Mouse (Mus musculus) bone marrow, adult 2 months (tissue): ENCODE measurements around the gene Ythdf1. TPM values are rescaled to one million over a fixed set of nuclear protein-coding genes. Genes with fewer than 3 reads are reported as not detected.

Experiments
- H3K27ac ChIP-seq: fragments of 200-500 bp; 2 replicates; pipeline ENCODE4 v1.5.1; 2012; ENCODE audit warnings: low read depth, mild to moderate bottlenecking, control low read depth, inconsistent platforms, low read length; ENCODE audit not compliant: control insufficient read depth, poor library complexity, insufficient read depth
- H3K4me1 ChIP-seq: fragments of 200-500 bp; 2 replicates; pipeline ENCODE4 v1.6.1; 2011; ENCODE audit warnings: low read length; ENCODE audit not compliant: control insufficient read depth, insufficient read depth
- H3K4me3 ChIP-seq: fragments of 200-500 bp; replicated peaks from 2 replicates; pipeline ENCODE3; 2011; ENCODE audit warnings: mild to moderate bottlenecking, low read depth, low read length, control low read depth; ENCODE audit not compliant: control insufficient read depth
- CTCF ChIP-seq: fragments of 200-500 bp; IDR thresholded peaks from 2 replicates; pipeline ENCODE4 v1.5.1; 2011; ENCODE audit warnings: low read length, control low read depth; ENCODE audit not compliant: control insufficient read depth, insufficient read depth
- POLR2A ChIP-seq: fragments of 200-500 bp; IDR thresholded peaks from 2 replicates; pipeline ENCODE4 v1.6.1; 2011; ENCODE audit warnings: low read depth, mild to moderate bottlenecking, control low read depth, low read length, borderline replicate concordance; ENCODE audit not compliant: control insufficient read depth
- WGBS: fragments of 180-500 bp; shearing (Covaris S2); methylation state at CpG from one replicate; pipeline ENCODE4 v1.1.7; 2018; 5-methylcytosine and 5-hydroxymethylcytosine counted together
- polyA plus RNA-seq: library from polyadenylated mRNA; stranded (reverse); fragments of >200 nt; gene quantifications from 2 replicates; pipeline ENCODE4 v1.2.4, GENCODE M21; 2011; ENCODE audit warnings: low replicate concordance; ENCODE audit not compliant: missing spikeins, insufficient read depth, insufficient read length

The Ythdf1 gene
- polyA plus RNA-seq, 1 experiment: 26.6 TPM

DNA sequence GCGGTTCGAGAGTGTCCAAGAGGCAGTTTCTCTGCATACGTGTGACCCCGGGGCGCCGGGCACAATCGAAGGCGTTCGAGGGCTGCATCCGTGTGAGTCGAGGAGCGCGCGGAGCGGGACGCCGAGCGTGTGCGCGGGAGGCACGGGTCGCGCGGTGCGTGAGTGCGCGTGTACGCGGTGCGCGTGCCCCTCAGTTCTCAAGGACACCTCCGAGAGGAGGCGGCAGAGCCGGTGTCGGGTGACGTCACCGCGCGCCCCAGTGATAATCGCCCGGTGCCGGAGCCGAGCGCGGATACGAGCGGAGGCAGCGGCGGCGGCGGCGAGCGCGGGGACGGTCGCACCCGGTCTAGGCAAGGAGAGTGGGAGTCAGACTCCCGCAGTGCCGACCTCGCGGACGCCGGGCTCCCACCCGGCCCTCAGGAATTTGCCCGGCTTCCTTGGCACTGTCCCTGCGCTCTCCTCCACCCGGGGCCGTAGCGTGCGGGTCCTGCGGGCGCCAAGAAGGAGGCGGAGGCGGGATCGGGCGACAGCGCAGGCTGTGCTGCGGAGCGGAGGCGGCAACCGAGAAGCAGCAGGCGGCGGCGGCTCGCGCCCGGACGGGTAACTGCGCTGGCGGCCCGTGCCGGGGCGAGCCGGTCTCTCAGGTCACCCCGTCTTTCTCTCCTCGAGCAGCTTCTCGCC, 27.8 kb downstream of the Ythdf1 start:
- WGBS: 2% methylated on average over 97 of the region's 97 CpGs

DNA sequence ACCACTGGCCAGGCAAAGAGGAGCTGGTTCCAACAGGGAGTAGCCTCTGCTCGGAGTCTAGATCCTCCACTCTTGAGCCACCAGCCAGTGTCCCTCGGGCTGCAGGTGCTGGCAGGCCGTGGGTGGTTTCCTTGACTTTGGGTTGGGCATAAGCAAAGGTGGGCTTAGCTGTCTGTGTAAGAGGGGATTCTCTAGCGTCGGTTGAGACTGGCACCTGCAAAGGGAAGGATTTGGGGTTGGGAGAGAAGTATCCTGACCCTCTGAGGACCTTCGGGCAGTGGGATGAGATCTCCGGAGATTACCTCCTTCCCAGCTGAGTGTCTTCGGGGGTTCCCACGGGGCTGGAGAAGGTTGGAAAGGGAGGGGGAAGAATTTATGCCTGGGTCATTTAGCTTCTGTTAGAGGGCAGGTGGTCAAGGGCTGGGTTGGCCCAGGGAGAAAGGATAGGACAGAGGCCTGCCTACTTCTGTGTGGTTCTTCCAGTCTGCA, 28.9 kb downstream of the Ythdf1 start:
- Histone ChIP-seq H3K27ac (no peak overlapping the region), H3K4me3 (no peak overlapping the region), H3K4me1 (no peaks in the 10 kb centered on the region)
- no peak for TF ChIP-seq POLR2A
- TF ChIP-seq CTCF: no peak
- 9% methylated on average over 9 of the region's 9 CpGs for WGBS

More for the DNA sequence above, 27.8 kb downstream of the Ythdf1 start:
- no peak overlapping the region for H3K27ac ChIP-seq
- H3K4me3 ChIP-seq: no peak overlapping the region
- H3K4me1 ChIP-seq: no peaks in the 10 kb centered on the region
- TF ChIP-seq CTCF (no peak), POLR2A (no peak)

DNA sequence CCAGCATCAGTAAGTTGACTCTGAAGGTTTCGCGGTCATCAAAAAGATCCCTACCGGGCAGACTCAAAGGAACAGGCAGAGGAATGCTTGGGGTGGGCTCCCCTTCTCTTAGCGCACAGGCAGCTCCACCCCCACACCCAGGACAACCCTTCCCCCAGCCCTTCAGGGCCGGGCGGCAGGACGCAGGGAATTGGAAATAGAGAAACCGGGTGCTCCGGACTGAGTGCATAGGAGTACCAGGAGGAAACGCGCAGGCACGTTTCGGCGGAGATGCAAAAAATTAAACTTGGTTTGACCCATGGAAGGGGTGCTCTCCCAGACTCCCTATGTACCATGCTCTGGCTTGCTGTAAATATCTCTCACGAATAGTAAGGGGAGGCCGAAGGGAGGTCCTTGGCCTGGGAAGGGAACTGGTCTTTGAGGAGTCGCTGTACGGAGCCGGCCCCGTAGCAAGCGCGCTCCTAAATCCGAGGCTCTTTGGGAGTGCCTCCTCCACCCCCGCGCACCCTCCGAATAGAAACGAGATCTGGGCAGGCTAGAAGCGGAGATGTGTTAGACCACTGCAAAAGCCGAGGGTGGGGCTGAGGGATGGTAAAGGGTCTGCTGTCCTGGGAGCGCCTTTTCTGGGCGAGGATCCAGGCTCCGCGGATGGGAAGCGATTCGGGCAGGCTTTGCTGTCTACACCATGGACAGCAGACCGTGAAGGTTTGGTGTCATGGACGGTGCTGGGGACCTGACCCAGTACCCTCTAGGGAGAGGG, 29.5 kb downstream of the Ythdf1 start:
- Histone ChIP-seq H3K27ac (no peak overlapping the region), H3K4me1 (no peaks in the 10 kb centered on the region), H3K4me3 (no peak overlapping the region)
- TF ChIP-seq POLR2A (no peak), CTCF (no peak)
- 3% methylated on average over 37 of the region's 37 CpGs for WGBS

DNA sequence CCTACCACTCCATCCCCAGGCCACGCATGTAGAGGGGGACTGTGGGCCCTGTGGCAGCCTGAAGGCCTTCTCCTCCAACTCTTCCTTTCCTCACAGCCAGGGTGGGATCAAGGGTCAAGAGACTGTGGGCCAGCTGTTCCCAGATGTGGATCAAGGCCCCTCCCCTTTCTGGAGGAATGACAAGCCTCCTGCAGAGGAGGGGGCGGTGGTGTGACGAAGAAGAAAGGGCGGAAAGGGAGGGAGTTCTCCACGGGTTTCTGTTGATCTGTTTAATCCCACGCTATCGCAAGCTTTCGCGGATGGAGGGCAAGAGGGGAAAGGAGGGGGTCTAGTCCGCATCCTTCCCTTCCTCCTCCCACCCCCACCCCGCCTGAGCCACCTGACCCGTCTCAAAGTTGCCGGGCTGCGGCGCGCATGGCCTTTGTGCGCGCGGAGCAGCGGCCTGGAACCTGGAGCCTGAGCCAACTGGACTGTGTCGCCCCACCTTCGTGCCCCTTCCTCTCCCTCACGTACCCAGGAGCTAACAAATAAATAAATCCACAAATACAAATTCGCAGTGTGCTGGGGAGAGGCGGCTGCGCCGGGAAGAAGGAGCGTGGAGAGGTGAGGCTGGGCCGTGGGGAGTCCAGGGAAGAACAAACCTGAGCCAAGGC, 30.2 kb downstream of the Ythdf1 start:
- Histone ChIP-seq H3K4me3 (no peak overlapping the region), H3K27ac (no peak overlapping the region), H3K4me1 (no peaks in the 10 kb centered on the region)
- WGBS: 5% methylated on average over 29 of the region's 29 CpGs
- no peak for TF ChIP-seq CTCF
- no peak for TF ChIP-seq POLR2A

DNA sequence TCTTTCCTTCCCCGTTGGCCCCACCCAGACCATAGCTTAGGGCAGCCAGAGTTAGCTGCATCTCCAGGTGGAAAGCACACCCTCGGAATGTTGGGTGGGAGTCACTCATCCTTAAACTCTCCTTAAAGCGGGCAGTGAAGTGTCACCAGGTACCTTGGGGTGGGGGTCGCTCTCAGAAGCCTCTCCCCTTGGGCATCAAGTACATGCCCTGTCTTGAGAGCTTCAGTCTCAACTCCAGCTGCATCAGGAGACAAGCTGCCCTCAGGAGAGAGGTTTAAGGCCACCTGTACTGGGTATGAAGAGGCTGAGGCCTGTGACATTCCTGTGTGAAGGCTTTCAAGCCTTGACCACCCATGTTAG, 30.8 kb downstream of the Ythdf1 start:
- TF ChIP-seq CTCF (no peak), POLR2A (no peak)
- H3K4me1 ChIP-seq: no peaks in the 10 kb centered on the region
- no peak overlapping the region for H3K27ac ChIP-seq
- WGBS: 36% methylated on average over 4 of the region's 4 CpGs
- H3K4me3 ChIP-seq: no peak overlapping the region

DNA sequence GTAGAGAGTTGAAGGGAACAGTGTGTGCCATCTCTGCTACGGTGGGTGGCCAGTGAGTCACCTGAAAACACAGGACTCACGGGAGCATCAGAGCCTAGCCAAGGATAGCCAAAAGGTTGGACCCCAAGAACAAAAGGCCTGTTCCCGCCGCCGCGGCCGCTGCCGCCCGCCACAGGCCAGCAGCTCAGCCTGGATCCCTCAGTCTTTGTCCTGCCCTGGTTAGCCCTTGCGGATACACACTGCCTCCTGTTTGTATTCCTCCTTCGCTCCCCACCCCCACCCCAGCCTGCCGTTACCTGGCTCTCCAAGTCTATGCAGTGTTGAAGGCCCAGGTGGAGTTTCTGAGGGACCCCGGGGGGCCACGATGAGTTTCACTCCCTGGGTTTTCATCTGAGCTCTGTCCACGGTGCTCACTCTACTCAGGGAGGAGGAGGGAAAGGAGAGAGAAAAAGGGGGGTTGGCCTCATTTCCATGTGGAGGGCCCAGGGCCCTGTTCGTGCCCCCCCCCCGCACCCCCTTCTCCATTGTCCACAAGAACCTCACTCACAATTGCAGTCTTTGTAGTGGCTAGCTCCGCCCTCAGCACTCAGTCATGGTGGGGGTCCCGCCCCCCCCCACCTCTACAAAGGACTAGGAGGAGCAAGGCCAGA, 31.4 kb downstream of the Ythdf1 start:
- 18% methylated on average over 17 of the region's 19 CpGs for WGBS
- H3K4me3 ChIP-seq: no peak overlapping the region
- TF ChIP-seq CTCF: no peak
- no peak for TF ChIP-seq POLR2A
- H3K27ac ChIP-seq: no peak overlapping the region
- no peaks in the 10 kb centered on the region for H3K4me1 ChIP-seq

DNA sequence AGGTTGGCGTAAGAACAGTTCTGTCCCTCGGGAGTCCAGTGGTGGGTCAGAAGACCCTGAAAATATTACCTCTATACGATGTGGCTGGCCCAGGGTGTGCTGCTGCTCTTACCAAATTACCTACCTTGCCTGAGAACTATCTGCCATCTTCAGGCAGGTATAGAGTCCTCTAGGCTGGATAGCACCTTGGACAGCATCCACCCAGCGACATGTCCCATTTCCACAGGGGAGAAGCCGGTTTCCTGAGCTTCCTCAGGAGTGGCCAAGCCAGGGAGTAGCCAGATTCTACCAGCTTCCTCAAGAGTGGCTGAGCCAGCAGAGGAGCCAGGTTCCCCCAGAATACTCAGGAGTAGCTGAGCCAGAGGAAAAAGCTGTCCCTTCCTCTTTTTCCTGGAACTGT, 35.5 kb downstream of the Ythdf1 start:
- no peak overlapping the region for H3K27ac ChIP-seq

DNA sequence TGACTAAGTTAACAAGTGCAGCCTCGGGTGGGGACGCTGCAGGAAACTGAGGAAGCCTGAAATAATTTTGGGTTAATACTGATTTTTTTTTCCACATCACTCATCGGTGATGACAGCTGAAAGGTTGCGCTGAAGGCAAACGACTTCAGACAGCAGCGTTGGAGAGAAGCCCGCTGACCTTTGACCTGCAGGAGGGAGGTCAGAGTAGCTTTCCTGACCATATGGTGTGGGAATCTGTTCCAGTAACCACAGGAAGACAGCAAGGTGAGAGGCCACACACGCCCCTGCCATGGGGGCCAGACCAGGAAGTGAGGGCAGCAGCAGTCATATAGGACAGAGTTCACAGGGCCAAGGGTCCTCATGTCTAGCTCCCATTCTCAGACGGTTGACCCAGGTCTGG, 39.5 kb downstream of the Ythdf1 start:
- 48% methylated on average over 9 of the region's 9 CpGs for WGBS
- no peaks in the 10 kb centered on the region for H3K4me1 ChIP-seq
- no peak for TF ChIP-seq CTCF
- TF ChIP-seq POLR2A: no peak

More for the DNA sequence above, 35.5 kb downstream of the Ythdf1 start:
- no peak overlapping the region for H3K4me3 ChIP-seq
- 46% methylated on average over 5 of the region's 5 CpGs for WGBS
- no peaks in the 10 kb centered on the region for H3K4me1 ChIP-seq
- TF ChIP-seq CTCF (no peak), POLR2A (no peak)

More for the DNA sequence above, 39.5 kb downstream of the Ythdf1 start:
- Histone ChIP-seq H3K4me3 (no peak overlapping the region), H3K27ac (no peak overlapping the region; the same call in 1 of the 2 replicates)
